Mouse (Mus musculus): ENCODE measurements at regions not wholly inside any gene's neighbourhood (a gene's known extent, or its start where the extent isn't known, plus 50 kb on each side); places are given as distances from the start of the nearest gene placed in this dataset.

GRCm38 (mm10) chr17:45847701-45848378 is 114.2 kb upstream of the 1600014C23Rik start:
- intact Hi-C loops (cut with DNase I; ENCODE audit: low total_unique reads): loop anchor here (5.0 kb wide), 2 partner anchors 184 to 284 kb away; partner anchors contain the start of gene Vegfa

GRCm38 (mm10) chr17:45845832-45846231 is 112.2 kb upstream of the 1600014C23Rik start:
- intact Hi-C loops (cut with DNase I; ENCODE audit: low total_unique reads): loop anchor here (5.0 kb wide), 2 partner anchors 186 to 286 kb away; partner anchors contain the start of gene Vegfa
- DNase-seq: no peak

More at GRCm38 (mm10) chr17:45847701-45848378, 114.2 kb upstream of the 1600014C23Rik start:
- DNase-seq: peak; percentile 67

- intact Hi-C loops (cut with DNase I; ENCODE audit: low total_unique reads): no loop called here
Measured at GRCm38 (mm10) chr17:45836731-45837130, 103.1 kb upstream of the 1600014C23Rik start.

GRCm38 (mm10) chr17:45836253-45836652 is 102.6 kb upstream of the 1600014C23Rik start:
- DNase-seq: no peak
- intact Hi-C loops (cut with DNase I; ENCODE audit: low total_unique reads): no loop called here

More at GRCm38 (mm10) chr17:45836731-45837130, 103.1 kb upstream of the 1600014C23Rik start:
- peak; percentile 36 for DNase-seq

GRCm38 (mm10) chr17:45834518-45835071 is 101.0 kb upstream of the 1600014C23Rik start:
- no peak for DNase-seq

GRCm38 (mm10) chr17:45830324-45830723 is 96.7 kb upstream of the 1600014C23Rik start:
- no peak for DNase-seq
- intact Hi-C loops (cut with DNase I; ENCODE audit: low total_unique reads): no loop called here

More at GRCm38 (mm10) chr17:45834518-45835071, 101.0 kb upstream of the 1600014C23Rik start:
- intact Hi-C loops (cut with DNase I; ENCODE audit: low total_unique reads): no loop called here

GRCm38 (mm10) chr17:45829571-45829970 is 95.9 kb upstream of the 1600014C23Rik start:
- no peak for DNase-seq
- intact Hi-C loops (cut with DNase I; ENCODE audit: low total_unique reads): no loop called here

- no peak for DNase-seq
- intact Hi-C loops (cut with DNase I; ENCODE audit: low total_unique reads): no loop called here
Measured at GRCm38 (mm10) chr17:45828843-45829242, 95.2 kb upstream of the 1600014C23Rik start.

GRCm38 (mm10) chr17:45828284-45828824 is 94.7 kb upstream of the 1600014C23Rik start:
- intact Hi-C loops (cut with DNase I; ENCODE audit: low total_unique reads): no loop called here
- DNase-seq: no peak

- intact Hi-C loops (cut with DNase I; ENCODE audit: low total_unique reads): no loop called here
- DNase-seq: no peak
Measured at GRCm38 (mm10) chr17:45824977-45825376, 91.3 kb upstream of the 1600014C23Rik start.

GRCm38 (mm10) chr17:45823501-45823900 is 89.9 kb upstream of the 1600014C23Rik start:
- intact Hi-C loops (cut with DNase I; ENCODE audit: low total_unique reads): no loop called here
- DNase-seq: no peak

GRCm38 (mm10) chr17:45822427-45822826 is 88.8 kb upstream of the 1600014C23Rik start:
- no peak for DNase-seq
- intact Hi-C loops (cut with DNase I; ENCODE audit: low total_unique reads): no loop called here

- DNase-seq: peak; percentile 23
- intact Hi-C loops (cut with DNase I; ENCODE audit: low total_unique reads): no loop called here
Measured at GRCm38 (mm10) chr17:45821356-45821755, 87.7 kb upstream of the 1600014C23Rik start.

- intact Hi-C loops (cut with DNase I; ENCODE audit: low total_unique reads): no loop called here
Measured at GRCm38 (mm10) chr17:45819143-45819542, 85.5 kb upstream of the 1600014C23Rik start.

GRCm38 (mm10) chr17:45816566-45816965 is 82.9 kb upstream of the 1600014C23Rik start:
- intact Hi-C loops (cut with DNase I; ENCODE audit: low total_unique reads): no loop called here
- peak; percentile 74 for DNase-seq

More at GRCm38 (mm10) chr17:45819143-45819542, 85.5 kb upstream of the 1600014C23Rik start:
- no peak for DNase-seq

- intact Hi-C loops (cut with DNase I; ENCODE audit: low total_unique reads): no loop called here
- DNase-seq: peak; percentile 79
Measured at GRCm38 (mm10) chr17:45815833-45816232, 82.2 kb upstream of the 1600014C23Rik start.

- no peak for DNase-seq
- intact Hi-C loops (cut with DNase I; ENCODE audit: low total_unique reads): no loop called here
Measured at GRCm38 (mm10) chr17:45815341-45815740, 81.7 kb upstream of the 1600014C23Rik start.

GRCm38 (mm10) chr17:45814586-45814985 is 80.9 kb upstream of the 1600014C23Rik start:
- DNase-seq: peak; percentile 78
- intact Hi-C loops (cut with DNase I; ENCODE audit: low total_unique reads): no loop called here

GRCm38 (mm10) chr17:45813956-45814355 is 80.3 kb upstream of the 1600014C23Rik start:
- no peak for DNase-seq
- intact Hi-C loops (cut with DNase I; ENCODE audit: low total_unique reads): no loop called here

- intact Hi-C loops (cut with DNase I; ENCODE audit: low total_unique reads): no loop called here
- peak; percentile 88 for DNase-seq
Measured at GRCm38 (mm10) chr17:45812289-45812955, 78.8 kb upstream of the 1600014C23Rik start.

Data from gastrocnemius, postnatal 14 days (tissue).